Mouse (Mus musculus) midbrain, embryonic 14.5 days (tissue): Measurements from ENCODE around the gene Ube2ql1. TPM values are rescaled to one million over a fixed set of nuclear protein-coding genes. Genes with fewer than 3 reads are reported as not detected.

Source experiments
- ATAC-seq: fragments of 200-750 bp; cut with Nextera tagmentation; 2 replicates; pipeline ENCODE4 v1.8.0; 2017; ENCODE audit warnings: moderate number of reproducible peaks, moderate library complexity; ENCODE audit not compliant: low FRiP score, low TSS enrichment
- DNase-seq: peaks from one replicate; pipeline ENCODE4 v3.0.0-alpha.2; 2015
- H3K27ac ChIP-seq: fragments of 300-500 bp; sonication (generic); replicated peaks from 2 replicates; pipeline ENCODE4 v1.5.1; 2014; ENCODE audit warnings: mild to moderate bottlenecking, low read depth, low read length, moderate library complexity
- H3K27me3 ChIP-seq: fragments of 300-500 bp; sonication (generic); 2 replicates; pipeline ENCODE4 v1.6.1; 2014; ENCODE audit warnings: low read length, control low read depth, mixed read lengths; ENCODE audit not compliant: control insufficient read depth, insufficient read depth
- H3K36me3 ChIP-seq: fragments of 300-500 bp; sonication (generic); 2 replicates; pipeline ENCODE4 v1.6.1; 2014; ENCODE audit warnings: low read length, control low read depth; ENCODE audit not compliant: control insufficient read depth, insufficient read depth
- H3K4me1 ChIP-seq: fragments of 300-500 bp; sonication (generic); 2 replicates; pipeline ENCODE4 v1.6.1; 2014; ENCODE audit warnings: mild to moderate bottlenecking, antibody characterized with exemption, low read length, control low read depth; ENCODE audit not compliant: control insufficient read depth, insufficient read depth
- H3K4me2 ChIP-seq: fragments of 300-500 bp; sonication (generic); 2 replicates; pipeline ENCODE4 v1.6.1; 2014; ENCODE audit warnings: mild to moderate bottlenecking, low read length, moderate library complexity
- H3K4me3 ChIP-seq: fragments of 300-500 bp; sonication (generic); replicated peaks from 2 replicates; pipeline ENCODE4 v1.5.1; 2014; ENCODE audit warnings: low read depth, low read length
- H3K9ac ChIP-seq: fragments of 300-500 bp; sonication (generic); replicated peaks from 2 replicates; pipeline ENCODE4 v1.6.1; 2014; ENCODE audit warnings: mild to moderate bottlenecking, low read length, moderate library complexity
- H3K9me3 ChIP-seq: fragments of 300-500 bp; sonication (generic); 2 replicates; pipeline ENCODE4 v1.6.1; 2016; ENCODE audit warnings: low read length, control low read depth, mixed read lengths; ENCODE audit not compliant: control insufficient read depth
- WGBS: fragments of 180-500 bp; shearing (Covaris S2); extraction: QIAGEN DNeasy Blood & Tissue Kit; methylation state at CpG from one replicate; pipeline ENCODE4 v1.1.7; 2014; 5-methylcytosine and 5-hydroxymethylcytosine counted together
- polyA plus RNA-seq: library from polyadenylated mRNA; unstranded; fragments of >200 nt; fragmentation: Nextera tagmentation; extraction: Ambion mirVana; gene quantifications from 2 replicates; pipeline ENCODE4 v1.2.1, GENCODE M21; 2014

Gene Ube2ql1
- 34.4 and 43.7 TPM in 2 replicates for polyA plus RNA-seq

DNA sequence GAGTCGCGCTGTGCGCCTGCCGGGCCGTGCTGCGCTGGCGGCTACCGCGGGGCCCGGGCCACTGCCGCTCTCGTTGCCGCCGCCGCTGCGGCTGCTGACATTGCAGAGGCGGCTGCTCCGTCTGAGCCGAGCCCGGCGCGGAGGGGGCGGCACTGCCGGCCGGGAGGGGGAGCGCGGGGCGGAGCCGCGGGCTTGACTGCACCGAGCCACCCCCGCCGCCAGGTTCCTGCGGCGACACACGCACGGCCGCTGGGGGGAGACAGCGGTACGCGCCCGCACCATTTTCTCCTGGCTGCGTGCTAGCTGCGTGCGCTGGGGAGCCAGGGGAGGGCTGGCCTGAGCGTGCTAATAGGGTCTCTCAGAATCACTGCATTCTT lies at the start of gene Ube2ql1:
Gene Ube2ql1 (minus strand): TSS at position 131 of the 377 bp plus-strand sequence.
- peaks cover 21% of the 10 kb centered on the region for H3K4me1 ChIP-seq
- no peaks in the 10 kb centered on the region for H3K27me3 ChIP-seq
- peaks cover 2% of the 10 kb centered on the region; the same call in 1 of the 2 replicates for H3K36me3 ChIP-seq
- DNase-seq (peak; percentile 97), ATAC-seq (peak; percentile 95)
- H3K9ac ChIP-seq, result peak within 1 kb of the TSS; percentile 95
- peak within 1 kb of the TSS; percentile 96 for H3K27ac ChIP-seq
- no peaks in the 10 kb centered on the region for H3K9me3 ChIP-seq
- 0% methylated on average over 35 of the region's 46 CpGs for WGBS
- peak within 1 kb of the TSS; percentile 84 for H3K4me3 ChIP-seq
- peak within 1 kb of the TSS; percentile 89 for H3K4me2 ChIP-seq

DNA sequence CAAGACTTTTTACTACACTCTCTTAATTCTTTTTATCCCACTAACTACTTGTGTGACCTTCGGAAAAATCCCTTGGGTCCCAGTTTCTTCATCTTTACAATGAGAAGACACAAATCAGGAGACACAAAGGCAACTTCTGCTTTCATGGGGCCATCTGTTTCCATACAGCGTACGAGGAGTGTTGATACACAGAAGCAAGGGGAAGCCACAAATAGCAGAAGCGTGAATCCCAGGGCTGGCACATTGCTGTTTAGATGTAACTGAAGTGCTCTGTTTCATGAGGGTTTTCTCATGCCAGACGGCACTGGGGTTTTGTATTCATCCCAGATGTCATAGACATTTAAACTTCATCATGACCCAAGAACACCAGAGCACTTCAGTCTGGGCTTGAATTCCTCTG lies 49.0 kb upstream of the Ube2ql1 start:
- Histone ChIP-seq H3K27ac (no peak overlapping the region), H3K4me1 (no peaks in the 10 kb centered on the region), H3K4me2 (no peak overlapping the region), H3K9me3 (no peaks in the 10 kb centered on the region), H3K36me3 (no peaks in the 10 kb centered on the region), H3K9ac (no peak overlapping the region), H3K27me3 (no peaks in the 10 kb centered on the region), H3K4me3 (no peak overlapping the region)
- ATAC-seq (no peak), DNase-seq (no peak)
- 92% methylated on average over 5 of the region's 5 CpGs for WGBS

DNA sequence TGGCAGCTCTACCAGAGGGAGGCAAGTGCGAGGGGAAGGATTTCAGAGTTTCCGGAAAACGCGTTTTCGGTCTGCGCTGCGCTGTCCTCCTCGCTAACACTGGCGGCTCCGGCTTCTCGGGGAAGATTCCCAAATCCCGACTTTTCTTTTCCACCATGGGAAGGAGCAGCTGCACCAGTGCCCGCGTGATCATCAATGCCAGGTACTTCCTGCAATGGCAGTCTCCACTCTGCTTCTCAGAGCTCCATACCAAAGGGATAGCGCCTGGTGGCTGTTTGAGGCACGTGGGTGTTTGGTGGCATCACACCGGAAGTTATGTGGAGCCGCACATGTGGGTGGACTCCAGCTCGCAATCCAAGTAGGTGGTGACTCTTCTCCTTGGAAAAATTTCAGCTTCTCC lies 38.5 kb upstream of the Ube2ql1 start:
- WGBS, result 91% methylated on average over 19 of the region's 19 CpGs
- Histone ChIP-seq H3K4me3 (no peak overlapping the region), H3K27ac (no peak overlapping the region), H3K36me3 (no peaks in the 10 kb centered on the region), H3K4me2 (no peak overlapping the region), H3K9me3 (no peaks in the 10 kb centered on the region), H3K4me1 (no peaks in the 10 kb centered on the region), H3K27me3 (no peaks in the 10 kb centered on the region), H3K9ac (no peak overlapping the region)
- ATAC-seq (no peak), DNase-seq (no peak)

DNA sequence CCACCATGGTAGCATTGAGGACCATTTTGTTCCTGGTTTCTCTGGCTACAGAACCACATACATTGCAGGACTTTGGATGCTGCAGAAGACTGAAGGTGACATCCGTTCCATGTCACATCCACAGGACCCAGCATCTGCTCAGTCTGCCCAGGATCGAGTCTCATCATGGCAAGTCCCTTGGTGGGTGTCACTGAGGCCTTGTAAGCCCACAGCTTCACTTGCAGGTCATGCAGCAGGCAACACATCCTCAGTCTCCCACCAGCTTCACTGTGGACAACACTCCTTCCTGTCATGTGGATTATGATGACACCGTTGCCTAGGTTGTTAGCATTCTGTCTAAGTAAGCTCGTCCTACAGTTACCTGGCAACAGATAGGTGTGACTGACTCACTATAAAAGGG lies 32.7 kb upstream of the Ube2ql1 start:
- Histone ChIP-seq H3K9ac (no peak overlapping the region), H3K36me3 (no peaks in the 10 kb centered on the region), H3K4me1 (no peaks in the 10 kb centered on the region), H3K27ac (no peak overlapping the region), H3K9me3 (no peaks in the 10 kb centered on the region), H3K27me3 (no peaks in the 10 kb centered on the region), H3K4me3 (no peak overlapping the region), H3K4me2 (no peak overlapping the region)
- 78% methylated on average over 4 of the region's 4 CpGs for WGBS
- ATAC-seq (no peak), DNase-seq (no peak)

DNA sequence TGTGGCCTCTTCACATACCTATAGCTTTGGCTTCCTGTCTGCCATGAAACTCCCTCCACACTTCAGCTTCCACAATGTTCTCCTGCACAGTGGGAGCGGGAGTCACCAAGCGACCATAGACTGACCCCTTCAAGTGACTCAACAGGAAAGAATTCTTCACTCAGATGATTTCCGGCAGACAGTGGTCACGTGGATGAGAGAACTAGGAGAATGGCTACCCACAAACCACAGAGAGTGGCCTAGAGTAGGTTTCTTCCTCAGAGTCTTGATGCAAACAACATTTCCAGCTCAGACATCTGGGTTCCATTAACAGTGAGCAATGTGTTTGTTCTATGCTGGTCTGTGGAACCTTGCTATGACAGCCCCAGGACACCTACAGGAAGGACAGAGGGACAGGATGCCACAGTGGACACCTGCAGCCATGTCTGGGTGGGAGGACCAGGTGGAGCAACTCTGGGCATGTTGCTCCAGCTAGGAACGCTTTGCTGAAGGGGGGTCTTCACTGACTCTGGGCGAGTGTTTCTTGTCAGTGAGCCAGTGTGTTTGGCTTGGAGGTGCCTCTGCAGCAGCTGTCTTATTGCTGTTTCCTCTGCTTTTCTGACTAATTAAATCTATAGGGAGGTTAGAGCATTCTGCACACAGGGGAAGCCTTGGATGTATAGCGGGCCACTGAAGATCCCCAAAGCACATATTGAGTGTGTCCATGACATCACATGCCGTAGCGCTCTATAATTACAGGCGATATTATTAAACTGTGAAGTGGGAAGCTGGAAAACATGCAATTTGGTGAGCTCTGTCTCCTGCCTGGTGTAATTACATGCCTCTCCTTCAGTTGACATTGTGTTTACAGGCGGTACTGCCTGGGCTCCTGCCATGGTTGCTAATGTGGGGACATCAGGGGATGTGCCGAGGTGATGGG lies 31.1 kb upstream of the Ube2ql1 start:
- Histone ChIP-seq H3K27me3 (no peaks in the 10 kb centered on the region), H3K4me2 (no peak overlapping the region), H3K4me1 (no peaks in the 10 kb centered on the region), H3K9me3 (no peaks in the 10 kb centered on the region), H3K4me3 (no peak overlapping the region), H3K36me3 (no peaks in the 10 kb centered on the region), H3K27ac (no peak overlapping the region), H3K9ac (no peak overlapping the region)
- 77% methylated on average over 12 of the region's 12 CpGs for WGBS
- ATAC-seq, result no peak
- DNase-seq, result peak; percentile 26

DNA sequence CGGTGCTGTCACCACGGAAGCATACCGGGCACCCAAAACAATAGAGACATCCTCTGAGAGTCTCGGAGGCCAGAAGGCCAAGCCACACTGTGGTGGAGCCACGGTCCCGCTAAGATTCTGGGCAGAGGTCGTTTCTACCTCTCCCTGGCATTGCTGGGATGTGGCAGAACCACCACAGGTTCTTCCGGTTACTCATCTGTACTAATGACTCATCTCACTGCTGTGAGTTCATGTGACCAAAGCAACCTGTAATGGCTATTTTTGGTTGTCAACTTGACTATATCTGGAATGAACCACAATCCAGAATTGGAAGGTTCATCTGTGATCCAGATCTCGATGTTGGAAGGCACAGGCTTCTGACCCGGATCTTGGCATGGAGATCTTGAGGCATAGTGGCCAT lies 28.5 kb upstream of the Ube2ql1 start:
- no peaks in the 10 kb centered on the region for H3K4me1 ChIP-seq
- WGBS, result 89% methylated on average over 10 of the region's 10 CpGs

DNA sequence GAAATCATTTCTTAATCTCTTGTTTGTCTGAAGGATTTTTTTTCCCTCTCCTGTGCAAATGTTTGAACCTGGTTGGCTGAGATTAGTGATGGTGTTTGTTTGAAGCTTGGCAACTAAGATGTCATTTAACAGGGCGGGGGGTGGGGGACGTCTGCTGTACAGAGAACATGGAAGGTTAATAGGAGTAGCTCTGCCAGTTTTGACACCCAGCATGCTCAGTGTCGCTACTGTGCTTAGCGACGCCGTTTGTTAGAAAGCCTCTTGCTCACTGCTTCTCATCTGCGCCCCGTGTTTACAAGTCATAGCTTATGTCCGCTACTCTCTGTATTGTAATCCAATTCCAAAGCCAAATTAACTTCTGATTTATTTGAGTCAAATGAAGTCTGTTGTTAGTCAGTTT lies 25.0 kb upstream of the Ube2ql1 start:
- Histone ChIP-seq H3K4me1 (no peaks in the 10 kb centered on the region), H3K27me3 (no peaks in the 10 kb centered on the region), H3K4me2 (no peak overlapping the region), H3K36me3 (no peaks in the 10 kb centered on the region), H3K27ac (no peak overlapping the region), H3K9ac (no peak overlapping the region), H3K4me3 (no peak overlapping the region), H3K9me3 (no peaks in the 10 kb centered on the region)
- DNase-seq (peak; percentile 19), ATAC-seq (no peak)
- WGBS, result 65% methylated on average over 9 of the region's 9 CpGs

More for the DNA sequence above, 28.5 kb upstream of the Ube2ql1 start:
- H3K27me3 ChIP-seq, result no peaks in the 10 kb centered on the region
- H3K4me3 ChIP-seq, result no peak overlapping the region
- H3K36me3 ChIP-seq, result no peaks in the 10 kb centered on the region
- no peak overlapping the region for H3K9ac ChIP-seq
- ATAC-seq (no peak), DNase-seq (no peak)
- H3K9me3 ChIP-seq, result no peaks in the 10 kb centered on the region
- H3K4me2 ChIP-seq, result no peak overlapping the region
- H3K27ac ChIP-seq, result no peak overlapping the region

DNA sequence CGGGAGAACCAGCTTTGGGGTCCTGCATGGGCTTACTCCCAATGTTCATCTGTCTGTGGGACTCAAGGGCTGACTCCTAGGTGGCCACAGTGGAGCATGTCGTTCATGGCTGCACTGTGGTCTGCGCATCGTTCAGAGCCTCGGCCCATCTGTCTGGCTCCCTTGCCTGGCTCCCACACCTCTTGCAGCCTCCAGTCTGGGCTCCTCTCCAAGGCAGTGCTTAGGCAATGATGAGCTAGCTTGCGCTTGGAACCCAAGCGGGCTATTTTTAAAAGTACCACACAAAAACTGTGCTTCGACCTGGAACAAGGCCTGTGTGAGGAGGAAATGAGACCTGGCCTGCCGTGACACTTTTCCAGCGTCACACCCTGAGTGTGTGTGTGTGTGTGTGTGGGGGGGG lies 21.7 kb upstream of the Ube2ql1 start:
- H3K9ac ChIP-seq, result no peak overlapping the region
- H3K27me3 ChIP-seq, result no peaks in the 10 kb centered on the region
- no peak overlapping the region for H3K27ac ChIP-seq
- H3K4me2 ChIP-seq, result no peak overlapping the region
- H3K4me3 ChIP-seq, result no peak overlapping the region
- ATAC-seq (no peak), DNase-seq (peak; percentile 17)
- H3K4me1 ChIP-seq, result no peaks in the 10 kb centered on the region
- no peaks in the 10 kb centered on the region for H3K9me3 ChIP-seq
- H3K36me3 ChIP-seq, result no peaks in the 10 kb centered on the region
- WGBS, result 84% methylated on average over 10 of the region's 10 CpGs

DNA sequence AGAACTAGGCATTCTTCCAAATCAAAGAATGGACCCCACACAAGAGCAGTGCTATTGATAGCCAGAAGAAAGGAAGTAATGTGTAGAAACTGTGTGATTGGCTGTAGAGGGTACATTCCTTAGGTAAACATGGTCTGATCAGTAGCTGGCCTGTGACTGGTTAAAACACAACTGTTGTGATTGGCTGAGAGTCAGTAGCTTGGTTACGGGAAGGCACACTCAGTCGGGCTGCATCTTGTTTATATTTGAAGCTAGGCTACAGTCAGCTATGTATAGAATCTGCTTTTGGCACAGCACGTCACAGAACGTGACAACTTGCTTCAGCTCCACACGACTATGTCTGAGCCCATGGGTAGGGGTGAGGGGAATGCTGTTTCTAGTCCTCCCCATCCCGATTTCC lies 19.3 kb upstream of the Ube2ql1 start:
- H3K4me2 ChIP-seq, result no peak overlapping the region
- no peak for ATAC-seq
- 83% methylated on average over 6 of the region's 6 CpGs for WGBS
- H3K9ac ChIP-seq, result no peak overlapping the region
- H3K27me3 ChIP-seq, result no peaks in the 10 kb centered on the region
- H3K4me1 ChIP-seq, result no peaks in the 10 kb centered on the region
- H3K27ac ChIP-seq, result no peak overlapping the region
- H3K36me3 ChIP-seq, result no peaks in the 10 kb centered on the region
- no peak for DNase-seq
- no peaks in the 10 kb centered on the region for H3K9me3 ChIP-seq
- no peak overlapping the region for H3K4me3 ChIP-seq
